Mouse (Mus musculus): ENCODE data around the gene Itgae. TPM values are rescaled to one million over a fixed set of nuclear protein-coding genes. Genes with fewer than 3 reads are reported as not detected.
A peak's percentile ranks its signal among the peaks of the same experiment; 100 is the strongest.

Itgae gene
- polyA plus RNA-seq, 1 experiment from 2014 or later = 0.20 TPM

GRCm38 (mm10) chr11:73177895-73178294, 87.5 kb downstream of the Itgae start:
- 4% methylated on average over 2 of the region's 2 CpGs for WGBS
- Histone ChIP-seq H3K36me3 (ENCODE audit: control insufficient read depth, insufficient read depth, low read length) (no peaks in the 10 kb centered on the region), H3K9ac (ENCODE audit: low read depth, low read length) (peak overlapping the region; percentile 87), H3K4me3 (ENCODE audit: low read depth, low read length) (peak overlapping the region; percentile 78), H3K9me3 (ENCODE audit: control insufficient read depth, low read length) (no peaks in the 10 kb centered on the region), H3K27ac (ENCODE audit: low read depth, low read length) (peak overlapping the region; percentile 85; the same call in 1 of the 2 replicates), H3K4me1 (replicated peaks; ENCODE audit: control insufficient read depth, insufficient read depth, low read length) (peaks cover 2% of the 10 kb centered on the region), H3K27me3 (ENCODE audit: control insufficient read depth, insufficient read depth, low read length) (no peaks in the 10 kb centered on the region), H3K4me2 (replicated peaks; ENCODE audit: low read depth, low read length) (peak overlapping the region; percentile 68)
- no peak for DNase-seq (ENCODE audit: low spot score)
- ATAC-seq (ENCODE audit: low FRiP score) = no peak

GRCm38 (mm10) chr11:73185872-73186615, 95.7 kb downstream of the Itgae start:
- Histone ChIP-seq H3K36me3 (ENCODE audit: control insufficient read depth, insufficient read depth, low read length) (0 out of 2 replicates have a peak, but pooled peaks cover 2% of the 10 kb centered on the region), H3K27me3 (ENCODE audit: control insufficient read depth, insufficient read depth, low read length) (no peaks in the 10 kb centered on the region), H3K4me1 (replicated peaks; ENCODE audit: control insufficient read depth, insufficient read depth, low read length) (no peaks in the 10 kb centered on the region), H3K9me3 (ENCODE audit: control insufficient read depth, low read length) (no peaks in the 10 kb centered on the region), H3K4me2 (replicated peaks; ENCODE audit: low read depth, low read length) (no peak overlapping the region), H3K27ac (ENCODE audit: low read depth, low read length) (no peak overlapping the region), H3K9ac (ENCODE audit: low read depth, low read length) (no peak overlapping the region), H3K4me3 (ENCODE audit: low read depth, low read length) (no peak overlapping the region)
- no peak for DNase-seq (ENCODE audit: low spot score)
- 93% methylated on average over 10 of the region's 10 CpGs for WGBS
- no peak for ATAC-seq (ENCODE audit: low FRiP score)

- H3K4me2 ChIP-seq (replicated peaks; ENCODE audit: low read depth, low read length) = no peak overlapping the region
- H3K9ac ChIP-seq (ENCODE audit: low read depth, low read length) = no peak overlapping the region
- H3K9me3 ChIP-seq (ENCODE audit: control insufficient read depth, low read length) = no peaks in the 10 kb centered on the region
- H3K4me1 ChIP-seq (replicated peaks; ENCODE audit: control insufficient read depth, insufficient read depth, low read length) = no peaks in the 10 kb centered on the region
- 84% methylated on average over 6 of the region's 6 CpGs for WGBS
- no peak for DNase-seq (ENCODE audit: low spot score)
- no peak overlapping the region for H3K4me3 ChIP-seq (ENCODE audit: low read depth, low read length)
- ATAC-seq (ENCODE audit: low FRiP score) = no peak
- no peaks in the 10 kb centered on the region for H3K27me3 ChIP-seq (ENCODE audit: control insufficient read depth, insufficient read depth, low read length)
- no peak overlapping the region for H3K27ac ChIP-seq (ENCODE audit: low read depth, low read length)
- 0 out of 2 replicates have a peak, but pooled peaks cover 2% of the 10 kb centered on the region for H3K36me3 ChIP-seq (ENCODE audit: control insufficient read depth, insufficient read depth, low read length)
Observed at GRCm38 (mm10) chr11:73187231-73187630, 96.8 kb downstream of the Itgae start.

- no peaks in the 10 kb centered on the region for H3K27me3 ChIP-seq (ENCODE audit: control insufficient read depth, insufficient read depth, low read length)
- no peaks in the 10 kb centered on the region for H3K36me3 ChIP-seq (ENCODE audit: control insufficient read depth, insufficient read depth, low read length)
- H3K9me3 ChIP-seq (ENCODE audit: control insufficient read depth, low read length) = no peaks in the 10 kb centered on the region
- no peak for ATAC-seq (ENCODE audit: low FRiP score)
- no peaks in the 10 kb centered on the region for H3K4me1 ChIP-seq (replicated peaks; ENCODE audit: control insufficient read depth, insufficient read depth, low read length)
- no peak overlapping the region for H3K4me3 ChIP-seq (ENCODE audit: low read depth, low read length)
- H3K27ac ChIP-seq (ENCODE audit: low read depth, low read length) = no peak overlapping the region
- H3K9ac ChIP-seq (ENCODE audit: low read depth, low read length) = no peak overlapping the region
- no peak overlapping the region for H3K4me2 ChIP-seq (replicated peaks; ENCODE audit: low read depth, low read length)
- 85% methylated on average over 6 of the region's 6 CpGs for WGBS
- no peak for DNase-seq (ENCODE audit: low spot score)
Observed at GRCm38 (mm10) chr11:73193047-73193446, 102.7 kb downstream of the Itgae start.

GRCm38 (mm10) chr11:73194444-73194843, 104.1 kb downstream of the Itgae start:
- ATAC-seq (ENCODE audit: low FRiP score) = no peak
- 85% methylated on average over 2 of the region's 2 CpGs for WGBS
- no peaks in the 10 kb centered on the region for H3K27me3 ChIP-seq (ENCODE audit: control insufficient read depth, insufficient read depth, low read length)
- no peak overlapping the region for H3K27ac ChIP-seq (ENCODE audit: low read depth, low read length)
- H3K4me3 ChIP-seq (ENCODE audit: low read depth, low read length) = no peak overlapping the region
- no peak overlapping the region for H3K9ac ChIP-seq (ENCODE audit: low read depth, low read length)
- no peaks in the 10 kb centered on the region for H3K4me1 ChIP-seq (replicated peaks; ENCODE audit: control insufficient read depth, insufficient read depth, low read length)
- no peaks in the 10 kb centered on the region for H3K9me3 ChIP-seq (ENCODE audit: control insufficient read depth, low read length)
- no peaks in the 10 kb centered on the region for H3K36me3 ChIP-seq (ENCODE audit: control insufficient read depth, insufficient read depth, low read length)
- no peak for DNase-seq (ENCODE audit: low spot score)
- H3K4me2 ChIP-seq (replicated peaks; ENCODE audit: low read depth, low read length) = no peak overlapping the region

Other genes with a start within 250 kb of the Itgae start
- 0.68 and 1.4 TPM in 2 replicates for gene Atp2a3, start 129.4 kb upstream of the Itgae start, polyA plus RNA-seq (2014; fragmentation: Nextera tagmentation; extraction: Ambion mirVana)
- gene P2rx1, start 91.5 kb upstream of the Itgae start, polyA plus RNA-seq (2014; fragmentation: Nextera tagmentation; extraction: Ambion mirVana) = 1.4 and 2.4 TPM in 2 replicates
- 3.7 and 4.4 TPM in 2 replicates for gene Camkk1, start 71.6 kb upstream of the Itgae start, polyA plus RNA-seq (2014; fragmentation: Nextera tagmentation; extraction: Ambion mirVana)
- 12.0 and 12.5 TPM in 2 replicates for gene Ncbp3, start 42.8 kb upstream of the Itgae start, polyA plus RNA-seq (2014; fragmentation: Nextera tagmentation; extraction: Ambion mirVana)
- gene Haspin, start 47.7 kb downstream of the Itgae start, polyA plus RNA-seq (2014; fragmentation: Nextera tagmentation; extraction: Ambion mirVana) = 13.9 and 14.2 TPM in 2 replicates
- 0.45 TPM in 2 replicates for gene P2rx5, start 69.8 kb downstream of the Itgae start, polyA plus RNA-seq (2014; fragmentation: Nextera tagmentation; extraction: Ambion mirVana)
- gene Emc6, start 86.5 kb downstream of the Itgae start, polyA plus RNA-seq (2014; fragmentation: Nextera tagmentation; extraction: Ambion mirVana) = 132 and 134 TPM in 2 replicates
- 221 and 223 TPM in 2 replicates for gene Tax1bp3, start 86.5 kb downstream of the Itgae start, polyA plus RNA-seq (2014; fragmentation: Nextera tagmentation; extraction: Ambion mirVana)
- 19.1 and 25.2 TPM in 2 replicates for gene Ctns, start 108.5 kb downstream of the Itgae start, polyA plus RNA-seq (2014; fragmentation: Nextera tagmentation; extraction: Ambion mirVana)
- 0.99 and 1.2 TPM in 2 replicates for gene Shpk, start 108.9 kb downstream of the Itgae start, polyA plus RNA-seq (2014; fragmentation: Nextera tagmentation; extraction: Ambion mirVana)
- 0.13 TPM in 1 of 2 replicates, not detected in the other for gene Trpv1, start 143.7 kb downstream of the Itgae start, polyA plus RNA-seq (2014; fragmentation: Nextera tagmentation; extraction: Ambion mirVana)
- gene Trpv3, start 176.8 kb downstream of the Itgae start, polyA plus RNA-seq (2014; fragmentation: Nextera tagmentation; extraction: Ambion mirVana) = 0.03 TPM in 1 of 2 replicates, not detected in the other
- gene Aspa, start 239.0 kb downstream of the Itgae start, polyA plus RNA-seq (2014; fragmentation: Nextera tagmentation; extraction: Ambion mirVana) = 0.56 and 0.97 TPM in 2 replicates
- not detected in 2 replicates for gene Gm49340, start 239.2 kb downstream of the Itgae start, polyA plus RNA-seq (2014; fragmentation: Nextera tagmentation; extraction: Ambion mirVana)
- not detected in 2 replicates for gene Spata22, start 239.2 kb downstream of the Itgae start, polyA plus RNA-seq (2014; fragmentation: Nextera tagmentation; extraction: Ambion mirVana)

Data from hindbrain, embryonic 11.5 days (tissue).